Mouse (Mus musculus) embryo, embryonic 10 days (tissue): Measurements from ENCODE around the gene Ttc39b.
A peak's percentile ranks its signal among the peaks of the same experiment; 100 is the strongest.

Experiments used
- DNase-seq: peaks from one replicate; pipeline ENCODE4 v3.0.0-alpha.2; 2015; ENCODE audit warnings: low spot score

Gene Ttc39b

GRCm38 (mm10) chr4:83228664-83229283 lies 95.3 kb downstream of the Ttc39b start:
- DNase-seq = no peak

DNA sequence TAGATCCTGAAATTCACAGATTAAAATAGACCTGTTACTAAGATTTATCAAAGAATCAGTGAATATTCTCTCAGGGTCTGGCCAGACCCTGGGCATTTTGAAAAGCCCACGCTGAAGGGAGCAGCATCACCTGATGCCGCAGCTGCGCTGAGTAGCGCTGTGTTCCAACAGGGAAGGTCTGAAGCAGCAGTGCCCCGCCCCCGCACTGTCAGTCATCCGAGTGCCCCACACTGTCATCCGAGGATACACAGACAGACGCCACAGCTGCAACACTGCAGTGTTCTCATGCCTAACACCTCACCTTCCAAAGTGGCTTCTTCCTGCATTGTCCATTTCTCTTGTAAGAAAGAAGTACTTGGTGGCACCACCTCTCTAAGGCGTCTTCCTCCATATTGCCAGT lies 96.0 kb downstream of the Ttc39b start:
- DNase-seq = peak; percentile 16

GRCm38 (mm10) chr4:83225633-83226360 lies 98.3 kb downstream of the Ttc39b start:
- DNase-seq = no peak

DNA sequence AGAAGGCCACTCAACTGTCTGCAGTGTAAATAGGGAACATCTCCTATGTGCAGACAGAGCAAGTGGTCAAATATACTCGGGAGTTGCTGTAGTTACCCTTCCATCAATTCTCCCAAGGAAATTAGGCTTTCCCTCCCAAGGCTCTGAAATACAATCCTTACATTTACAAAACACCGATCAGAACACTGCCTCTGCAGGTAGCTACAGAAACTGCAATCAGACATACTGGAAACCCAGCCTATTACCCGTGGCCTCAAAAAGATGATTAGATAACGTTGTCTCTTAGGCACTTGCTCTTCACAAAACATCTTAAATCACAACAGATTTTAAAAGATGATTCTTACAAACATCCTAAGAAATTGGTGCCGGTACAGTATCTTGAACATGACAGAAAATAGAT lies 99.8 kb downstream of the Ttc39b start:
- DNase-seq = peak; percentile 54

DNA sequence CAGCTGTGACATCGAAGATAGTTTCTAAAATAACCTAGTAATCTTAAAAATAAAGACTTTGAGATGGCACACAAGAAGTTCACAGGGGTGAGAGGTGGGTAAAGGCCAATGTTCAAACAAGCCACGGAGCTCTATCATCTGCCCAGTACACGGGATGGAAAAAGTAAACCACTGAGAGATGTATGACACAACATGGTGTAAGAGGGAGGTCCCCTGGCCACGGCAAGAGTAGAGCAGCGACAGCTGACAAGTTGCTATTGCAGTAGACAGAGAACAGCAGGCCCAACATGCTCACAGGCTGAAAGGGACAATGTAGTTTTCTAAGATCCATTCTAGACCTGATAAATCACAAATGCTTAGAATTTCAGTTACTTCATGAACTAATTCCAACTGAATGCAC lies 100.9 kb downstream of the Ttc39b start:
- DNase-seq = no peak

DNA sequence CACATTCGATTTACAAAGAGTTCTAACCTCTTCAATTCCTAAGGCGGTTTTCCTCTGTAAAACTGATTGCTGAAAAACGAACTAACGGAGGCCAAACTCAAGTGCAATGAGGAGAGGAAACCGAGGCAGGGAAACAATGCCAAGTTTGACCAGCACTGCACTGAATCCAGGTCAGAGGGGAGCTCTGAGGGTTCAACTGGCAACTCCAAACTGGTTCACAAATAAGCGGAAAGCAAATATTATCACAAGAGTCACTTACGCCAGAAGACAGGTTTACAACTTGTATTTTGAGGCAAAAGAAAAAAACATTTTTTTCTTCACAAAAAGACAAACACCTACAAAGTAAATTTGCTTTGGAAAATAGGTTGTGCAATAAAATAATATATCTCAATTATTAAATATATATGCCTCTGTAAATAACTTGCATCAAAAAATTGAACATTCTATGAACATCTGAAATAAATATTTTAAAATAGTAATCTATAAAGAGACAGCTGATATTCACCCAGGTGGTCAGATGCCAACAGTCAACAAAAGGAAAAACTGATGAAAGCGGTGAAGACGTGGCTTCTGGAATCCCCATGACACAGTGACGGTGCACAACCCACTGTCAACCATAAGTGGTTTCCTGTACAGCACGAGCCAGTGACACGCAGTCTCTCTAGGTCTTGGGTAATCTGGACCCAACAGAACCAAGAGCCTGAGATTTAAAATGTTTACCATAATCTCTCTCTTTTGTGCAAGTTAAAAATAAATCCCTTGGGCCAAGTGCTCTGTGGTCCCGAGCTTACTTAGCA lies 103.1 kb downstream of the Ttc39b start:
- no peak for DNase-seq

GRCm38 (mm10) chr4:83219253-83219652 lies 104.8 kb downstream of the Ttc39b start:
- DNase-seq = no peak

DNA sequence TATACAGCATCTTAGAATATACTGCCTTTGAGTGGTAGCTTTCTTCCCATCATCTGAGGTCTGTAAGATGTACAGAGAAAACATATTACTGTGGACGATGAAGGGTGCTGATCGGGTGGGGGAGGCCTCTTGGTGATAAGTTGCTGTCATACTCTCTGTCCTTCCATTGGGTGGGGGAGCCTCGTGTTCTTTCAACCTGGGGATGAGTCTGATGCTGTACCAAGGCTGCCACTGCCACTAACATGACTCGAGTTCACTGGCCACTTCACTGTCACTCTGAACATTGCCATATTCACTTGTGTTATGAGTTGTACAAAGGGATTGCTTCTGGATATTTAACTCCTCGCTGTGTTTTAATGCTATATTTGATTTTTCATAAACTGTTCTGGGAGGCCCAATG lies 106.9 kb downstream of the Ttc39b start:
- no peak for DNase-seq

- DNase-seq = no peak
Measured at GRCm38 (mm10) chr4:83216381-83216780, 107.7 kb downstream of the Ttc39b start.

DNA sequence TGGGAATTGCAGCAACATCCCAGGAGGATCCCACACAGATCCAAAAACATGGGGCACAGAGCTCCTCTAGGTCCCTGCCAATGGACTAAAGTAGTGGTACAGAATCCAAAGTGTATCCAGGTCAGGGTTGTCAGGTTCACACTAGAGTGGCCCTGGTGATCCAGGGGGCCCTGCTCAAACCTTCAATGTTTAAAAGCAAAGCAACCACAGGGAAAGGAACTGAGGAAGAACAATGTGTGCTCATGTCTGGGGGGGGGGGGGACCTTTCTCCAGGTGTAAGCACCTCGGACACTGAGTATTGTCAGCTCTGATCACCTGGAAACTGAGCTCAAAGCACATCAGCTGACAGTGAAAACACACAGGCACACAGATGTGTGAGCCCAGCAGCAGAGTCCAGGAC lies 108.3 kb downstream of the Ttc39b start:
- DNase-seq = no peak

GRCm38 (mm10) chr4:83214822-83215558 lies 109.1 kb downstream of the Ttc39b start:
- no peak for DNase-seq

DNA sequence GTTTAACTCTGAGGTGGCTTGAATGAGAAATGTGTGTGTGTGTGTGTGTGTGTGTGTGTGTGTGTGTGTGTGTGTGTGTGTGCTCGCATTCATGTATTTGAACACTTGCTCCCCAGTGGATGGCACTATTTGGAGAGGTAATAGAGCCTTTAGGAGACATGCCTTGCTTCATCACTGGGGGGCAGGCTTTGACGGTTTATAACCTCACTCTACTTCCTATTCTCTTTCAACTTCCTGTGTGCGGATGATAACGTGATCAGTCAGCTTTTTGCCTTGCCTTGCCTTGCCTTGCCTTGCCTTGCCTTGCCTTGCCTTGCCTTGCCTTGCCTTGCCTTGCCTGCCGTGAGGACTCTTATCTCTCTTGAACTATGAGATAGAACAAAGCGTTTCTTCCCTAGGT lies 110.3 kb downstream of the Ttc39b start:
- no peak for DNase-seq

DNA sequence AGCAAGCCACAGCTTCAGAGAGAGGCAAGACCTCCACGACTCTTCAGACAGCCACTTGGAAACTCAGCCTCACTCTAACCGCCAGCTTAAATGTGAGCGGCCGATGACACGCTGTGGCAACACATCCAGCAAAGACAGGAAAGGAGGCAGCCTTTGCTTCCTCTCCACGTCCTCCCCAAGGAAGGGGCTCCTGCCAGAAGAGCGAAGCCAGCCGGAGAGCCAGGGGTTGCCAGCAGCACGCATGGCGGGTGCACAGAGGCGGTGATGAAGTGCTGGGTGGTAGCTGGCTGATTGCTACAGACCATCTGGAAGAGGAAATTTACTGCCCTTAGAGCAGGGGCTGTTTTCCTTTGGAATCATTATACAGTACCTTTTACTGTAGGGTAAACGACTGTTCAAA lies 112.3 kb downstream of the Ttc39b start:
- DNase-seq = no peak

DNA sequence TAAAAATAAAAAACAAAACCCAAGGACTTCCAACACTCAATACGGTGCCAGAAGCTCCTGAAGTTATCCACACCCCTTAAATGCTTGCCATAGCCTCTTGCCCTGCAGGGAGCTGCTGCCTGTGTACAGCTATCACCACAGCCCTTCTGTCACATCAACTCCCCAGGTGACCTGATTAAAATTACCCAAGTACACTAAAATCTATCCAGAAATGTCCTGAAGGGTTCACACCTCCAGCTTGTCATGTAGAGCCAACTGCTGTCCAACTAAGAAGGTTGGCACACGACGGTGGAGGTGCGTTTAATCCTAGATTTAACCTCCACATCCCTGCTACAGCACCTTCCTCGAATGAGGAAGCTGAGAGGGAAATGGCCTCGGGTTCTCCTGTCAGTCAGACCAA lies 113.6 kb downstream of the Ttc39b start:
- DNase-seq = no peak

GRCm38 (mm10) chr4:83206803-83207586 lies 117.1 kb downstream of the Ttc39b start:
- no peak for DNase-seq

DNA sequence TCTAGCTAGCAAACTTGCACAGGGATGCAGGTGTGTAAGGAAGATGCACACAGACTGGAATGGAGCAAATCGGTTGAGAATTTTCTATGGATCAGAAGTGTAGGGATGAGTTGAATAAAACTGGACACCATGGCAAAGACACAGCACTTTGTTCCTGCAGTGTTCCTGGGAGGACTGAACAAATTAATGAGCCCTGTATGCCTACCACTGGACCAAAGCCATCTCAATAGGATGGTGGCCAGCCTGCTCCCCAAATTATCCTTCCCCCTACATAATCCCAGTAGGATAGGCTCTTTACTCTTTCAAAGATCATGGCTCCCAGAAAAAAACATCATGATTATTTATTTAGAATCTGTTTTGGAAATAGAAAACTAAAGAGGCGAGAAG lies 117.6 kb downstream of the Ttc39b start:
- DNase-seq = no peak

DNA sequence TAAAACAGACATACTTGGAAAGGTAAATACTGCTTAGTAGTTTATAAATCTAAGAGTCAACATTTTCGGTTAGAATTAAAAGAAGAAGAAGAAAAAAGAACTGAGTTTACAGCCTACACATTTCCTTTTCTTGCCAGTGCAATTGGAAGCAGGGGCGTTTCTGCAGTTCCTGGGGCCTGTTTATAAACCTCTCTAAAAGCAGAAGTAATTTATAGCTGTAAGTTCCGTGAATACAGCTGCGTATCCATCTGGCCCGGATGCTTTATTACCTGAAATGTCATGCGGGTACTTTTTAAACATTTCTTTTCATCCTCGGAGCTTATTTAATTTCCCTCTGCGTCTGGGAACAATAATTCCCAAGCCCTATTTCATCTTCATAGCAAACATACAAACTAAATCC lies 124.7 kb downstream of the Ttc39b start:
- DNase-seq = no peak

DNA sequence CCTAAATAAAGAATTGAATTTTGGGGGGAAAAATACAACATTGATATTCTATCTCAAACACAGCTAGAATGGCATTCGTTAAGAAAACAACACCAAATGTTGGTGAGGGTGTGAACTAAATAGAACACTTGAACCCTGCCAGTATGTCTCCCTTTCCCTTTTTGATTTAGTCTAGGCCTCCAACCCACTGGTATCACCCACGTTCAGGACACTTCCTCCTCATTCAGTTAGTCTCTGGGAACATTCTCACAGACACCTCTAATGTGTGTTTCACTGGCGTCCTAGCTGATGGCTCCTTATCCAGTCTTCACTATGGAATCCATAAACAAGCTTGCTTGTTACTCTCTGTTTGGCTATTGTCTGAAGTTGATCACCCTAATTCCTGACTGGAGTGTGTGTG lies 125.9 kb downstream of the Ttc39b start:
- no peak for DNase-seq

DNA sequence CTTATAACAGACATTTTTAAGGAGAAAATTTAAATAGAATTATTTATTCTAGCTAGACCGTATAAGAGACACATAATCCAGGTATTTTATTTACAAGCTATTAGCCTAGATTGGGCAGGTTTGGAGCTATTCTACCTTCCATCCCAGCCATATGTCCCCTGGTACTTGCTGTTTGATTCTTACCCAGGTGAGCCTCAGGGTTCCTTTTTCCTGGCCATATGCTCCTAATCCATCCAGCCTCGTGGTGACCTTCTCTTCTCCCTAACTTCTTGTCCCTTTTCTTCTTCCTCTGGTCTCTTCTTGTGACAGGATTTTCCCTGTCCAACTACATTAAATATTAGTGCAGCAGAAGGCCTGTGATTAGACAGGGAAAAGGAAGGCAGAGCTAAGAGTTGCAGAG lies 134.3 kb downstream of the Ttc39b start:
- DNase-seq = no peak

DNA sequence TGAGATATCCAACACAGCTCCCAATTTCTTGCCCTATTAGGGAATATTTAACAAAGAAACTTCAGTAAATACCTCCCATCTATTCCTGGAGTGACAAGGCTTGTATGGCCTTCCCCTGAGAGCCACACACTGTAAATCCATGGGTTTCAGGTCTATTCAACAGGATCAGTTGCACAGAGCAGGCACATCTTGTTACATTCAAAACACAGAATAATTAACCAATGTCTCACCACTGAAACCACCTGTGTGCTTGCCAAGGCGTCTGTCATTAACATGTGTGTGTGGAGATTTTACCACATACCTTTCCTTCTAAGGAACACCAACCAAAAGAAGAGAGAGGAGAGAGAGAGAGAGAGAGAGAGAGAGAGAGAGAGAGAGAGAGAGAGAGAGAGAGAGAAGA lies 136.7 kb downstream of the Ttc39b start:
- DNase-seq = no peak

DNA sequence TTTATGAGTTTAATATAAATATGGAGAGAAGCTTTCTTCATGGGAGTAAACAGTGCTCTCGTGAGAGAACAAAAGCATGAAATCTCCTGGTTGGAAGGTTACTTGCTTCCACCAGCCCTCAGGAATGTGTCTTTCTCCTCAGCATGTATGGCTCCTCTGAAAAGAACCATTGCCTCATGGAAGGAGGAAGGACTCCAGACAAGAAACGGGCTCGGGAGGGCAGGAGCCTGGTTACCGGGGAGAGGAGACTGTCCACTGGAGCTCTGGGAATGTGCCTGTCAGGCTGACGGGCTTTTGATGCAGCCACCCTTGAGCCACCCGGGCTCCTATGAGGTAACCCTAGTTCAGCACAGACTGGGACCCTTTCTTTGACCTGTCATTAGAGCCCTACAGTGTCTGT lies 137.6 kb downstream of the Ttc39b start:
- peak; percentile 14 for DNase-seq
